Mouse (Mus musculus) forebrain, embryonic 11.5 days (tissue): ENCODE measurements at regions not wholly inside any gene's neighbourhood (a gene's known extent, or its start where the extent isn't known, plus 50 kb on each side); places are given as distances from the start of the nearest gene placed in this dataset.

ENCODE experiments used
- ATAC-seq: fragments of 200-750 bp; cut with Nextera tagmentation; replicated peaks from 2 replicates; pipeline ENCODE4 v1.8.0; 2017; ENCODE audit warnings: moderate TSS enrichment; ENCODE audit not compliant: low FRiP score
- DNase-seq: peaks from one replicate; pipeline ENCODE4 v3.0.0-alpha.2; 2017; ENCODE audit warnings: low spot score
- H3K27ac ChIP-seq: fragments of 300-500 bp; sonication (generic); 2 replicates; pipeline ENCODE4 v1.5.1; 2014; ENCODE audit warnings: low read depth, low read length
- H3K27me3 ChIP-seq: fragments of 300-500 bp; sonication (generic); 2 replicates; pipeline ENCODE4 v1.6.1; 2014; ENCODE audit warnings: mild to moderate bottlenecking, low read length, mixed read lengths; ENCODE audit not compliant: control insufficient read depth, insufficient read depth
- H3K36me3 ChIP-seq: fragments of 300-500 bp; sonication (generic); 2 replicates; pipeline ENCODE4 v1.6.1; 2014; ENCODE audit warnings: mild to moderate bottlenecking, low read length, moderate library complexity, mixed read lengths; ENCODE audit not compliant: control insufficient read depth, insufficient read depth
- H3K4me1 ChIP-seq: fragments of 300-500 bp; sonication (generic); replicated peaks from 2 replicates; pipeline ENCODE4 v1.6.1; 2014; ENCODE audit warnings: low read length, mixed read lengths; ENCODE audit not compliant: control insufficient read depth, insufficient read depth
- H3K4me2 ChIP-seq: fragments of 300-500 bp; sonication (generic); 2 replicates; pipeline ENCODE4 v1.6.1; 2014; ENCODE audit warnings: low read depth, mild to moderate bottlenecking, low read length, moderate library complexity, mixed read lengths; ENCODE audit not compliant: severe bottlenecking
- H3K4me3 ChIP-seq: fragments of 300-500 bp; sonication (generic); 2 replicates; pipeline ENCODE4 v1.5.1; 2014; ENCODE audit warnings: low read depth, low read length
- H3K9ac ChIP-seq: fragments of 300-500 bp; sonication (generic); 2 replicates; pipeline ENCODE4 v1.6.1; 2014; ENCODE audit warnings: low read length
- H3K9me3 ChIP-seq: fragments of 300-500 bp; sonication (generic); 2 replicates; pipeline ENCODE4 v1.6.1; 2016; ENCODE audit warnings: low read length, mixed read lengths; ENCODE audit not compliant: control insufficient read depth
- WGBS: fragments of 180-500 bp; shearing (Covaris S2); extraction: QIAGEN DNeasy Blood & Tissue Kit; methylation state at CpG from one replicate; pipeline ENCODE4 v1.1.7; 2014; 5-methylcytosine and 5-hydroxymethylcytosine counted together

- Histone ChIP-seq H3K27me3 (no peaks in the 10 kb centered on the region), H3K4me1 (no peaks in the 10 kb centered on the region), H3K4me3 (no peak overlapping the region), H3K27ac (no peak overlapping the region), H3K36me3 (no peaks in the 10 kb centered on the region), H3K9ac (no peak overlapping the region), H3K9me3 (no peaks in the 10 kb centered on the region), H3K4me2 (no peak overlapping the region)
- 89% methylated on average over 13 of the region's 13 CpGs for WGBS
- no peak for ATAC-seq
- no peak for DNase-seq
Measured at GRCm38 (mm10) chr4:153670216-153670615, 187.6 kb upstream of the Ajap1 start.

- no peaks in the 10 kb centered on the region for H3K36me3 ChIP-seq
- no peak overlapping the region for H3K27ac ChIP-seq
- no peak for DNase-seq
- no peak overlapping the region for H3K4me2 ChIP-seq
- no peaks in the 10 kb centered on the region for H3K9me3 ChIP-seq
- no peaks in the 10 kb centered on the region for H3K4me1 ChIP-seq
- ATAC-seq, result no peak
- H3K4me3 ChIP-seq, result no peak overlapping the region
- no peaks in the 10 kb centered on the region for H3K27me3 ChIP-seq
- H3K9ac ChIP-seq, result no peak overlapping the region
- 82% methylated on average over 2 of the region's 2 CpGs for WGBS
Measured at GRCm38 (mm10) chr4:153675431-153675830, 192.8 kb upstream of the Ajap1 start.

GRCm38 (mm10) chr4:153679151-153679550 is 196.5 kb upstream of the Ajap1 start:
- no peak overlapping the region for H3K27ac ChIP-seq
- H3K27me3 ChIP-seq, result no peaks in the 10 kb centered on the region
- peak; percentile 74 for DNase-seq
- H3K9me3 ChIP-seq, result no peaks in the 10 kb centered on the region
- H3K36me3 ChIP-seq, result no peaks in the 10 kb centered on the region
- H3K4me1 ChIP-seq, result no peaks in the 10 kb centered on the region
- no peak overlapping the region for H3K4me3 ChIP-seq
- no peak overlapping the region for H3K9ac ChIP-seq
- no peak for ATAC-seq
- H3K4me2 ChIP-seq, result no peak overlapping the region
- 33% methylated on average over 12 of the region's 12 CpGs for WGBS

DNA sequence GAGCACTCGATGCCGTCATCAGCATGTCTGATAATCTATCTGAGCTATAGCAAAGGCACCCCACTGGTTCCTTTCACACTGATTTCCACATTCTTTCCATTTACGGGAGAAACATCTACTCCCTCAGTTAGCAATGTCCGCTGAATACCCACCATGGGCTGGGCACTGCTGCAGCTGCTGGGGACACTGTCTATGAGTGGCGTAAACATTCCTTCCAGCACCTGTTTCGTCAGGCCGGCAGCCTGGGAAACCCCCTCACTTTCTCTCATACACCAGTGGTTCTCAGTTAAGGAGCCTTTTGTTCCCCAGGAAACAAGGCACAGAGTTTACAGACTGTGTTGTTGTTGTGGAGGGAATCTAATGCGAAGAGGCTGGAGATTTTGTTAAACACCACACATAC is 205.8 kb upstream of the Ajap1 start:
- Histone ChIP-seq H3K4me1 (no peaks in the 10 kb centered on the region), H3K36me3 (no peaks in the 10 kb centered on the region), H3K27me3 (no peaks in the 10 kb centered on the region), H3K4me3 (no peak overlapping the region), H3K9me3 (no peaks in the 10 kb centered on the region), H3K9ac (no peak overlapping the region), H3K4me2 (no peak overlapping the region), H3K27ac (no peak overlapping the region)
- DNase-seq (no peak), ATAC-seq (no peak)
- 57% methylated on average over 8 of the region's 8 CpGs for WGBS

GRCm38 (mm10) chr4:153693881-153694280 is 211.3 kb upstream of the Ajap1 start:
- DNase-seq, result no peak

DNA sequence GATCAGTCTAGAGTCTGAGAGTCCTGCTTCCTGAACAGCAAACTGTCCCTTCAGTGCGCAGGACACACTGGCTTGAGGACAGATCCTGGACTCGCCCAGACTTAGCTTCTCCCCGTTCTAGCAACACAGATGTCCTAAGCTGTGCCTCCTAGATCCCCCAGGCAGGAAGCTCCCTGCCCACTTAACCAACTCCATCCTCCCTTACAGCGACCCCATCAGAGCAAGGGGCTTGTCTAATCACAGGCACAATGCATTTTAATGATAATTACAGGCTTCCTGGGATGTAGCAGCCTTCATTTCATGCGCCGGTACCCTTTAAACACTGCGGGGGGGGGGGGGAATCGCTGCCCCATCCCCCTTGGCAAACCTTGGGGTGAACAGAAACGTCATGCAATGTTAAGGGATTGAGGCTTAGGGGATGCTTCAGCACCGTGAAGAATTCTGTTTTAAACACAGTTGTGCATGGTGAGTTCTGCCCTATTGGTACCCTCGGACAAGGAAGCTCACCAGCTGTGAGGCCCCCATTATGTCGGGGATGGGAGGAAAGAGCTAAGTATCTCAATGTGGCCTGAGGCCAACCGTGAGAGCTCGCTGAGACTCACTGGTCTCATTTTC is 213.9 kb upstream of the Ajap1 start:
- Histone ChIP-seq H3K27ac (no peak overlapping the region), H3K9ac (peak overlapping the region; percentile 8; the same call in 1 of the 2 replicates)

More at GRCm38 (mm10) chr4:153693881-153694280, 211.3 kb upstream of the Ajap1 start:
- Histone ChIP-seq H3K9ac (no peak overlapping the region), H3K4me1 (peaks cover 4% of the 10 kb centered on the region; the same call in 1 of the 2 replicates), H3K27ac (no peak overlapping the region), H3K4me3 (no peak overlapping the region), H3K36me3 (no peaks in the 10 kb centered on the region), H3K9me3 (no peaks in the 10 kb centered on the region), H3K4me2 (no peak overlapping the region), H3K27me3 (no peaks in the 10 kb centered on the region)
- ATAC-seq, result no peak
- 69% methylated on average over 12 of the region's 12 CpGs for WGBS

GRCm38 (mm10) chr4:153707218-153707617 is 224.6 kb upstream of the Ajap1 start:
- Histone ChIP-seq H3K9me3 (no peaks in the 10 kb centered on the region), H3K27ac (no peak overlapping the region), H3K9ac (no peak overlapping the region), H3K27me3 (no peaks in the 10 kb centered on the region), H3K36me3 (no peaks in the 10 kb centered on the region), H3K4me3 (no peak overlapping the region), H3K4me2 (no peak overlapping the region), H3K4me1 (no peaks in the 10 kb centered on the region)
- no peak for ATAC-seq
- 74% methylated on average over 8 of the region's 8 CpGs for WGBS
- DNase-seq, result no peak

More for the DNA sequence above, 213.9 kb upstream of the Ajap1 start:
- H3K9me3 ChIP-seq, result no peaks in the 10 kb centered on the region
- H3K4me1 ChIP-seq, result peaks cover 4% of the 10 kb centered on the region; the same call in 1 of the 2 replicates
- DNase-seq (no peak), ATAC-seq (peak; percentile 44; the same call in 1 of the 2 replicates)
- no peak overlapping the region for H3K4me3 ChIP-seq
- H3K4me2 ChIP-seq, result peak overlapping the region; percentile 18; the same call in 1 of the 2 replicates
- H3K36me3 ChIP-seq, result no peaks in the 10 kb centered on the region
- WGBS, result 8% methylated on average over 14 of the region's 14 CpGs
- no peaks in the 10 kb centered on the region for H3K27me3 ChIP-seq

DNA sequence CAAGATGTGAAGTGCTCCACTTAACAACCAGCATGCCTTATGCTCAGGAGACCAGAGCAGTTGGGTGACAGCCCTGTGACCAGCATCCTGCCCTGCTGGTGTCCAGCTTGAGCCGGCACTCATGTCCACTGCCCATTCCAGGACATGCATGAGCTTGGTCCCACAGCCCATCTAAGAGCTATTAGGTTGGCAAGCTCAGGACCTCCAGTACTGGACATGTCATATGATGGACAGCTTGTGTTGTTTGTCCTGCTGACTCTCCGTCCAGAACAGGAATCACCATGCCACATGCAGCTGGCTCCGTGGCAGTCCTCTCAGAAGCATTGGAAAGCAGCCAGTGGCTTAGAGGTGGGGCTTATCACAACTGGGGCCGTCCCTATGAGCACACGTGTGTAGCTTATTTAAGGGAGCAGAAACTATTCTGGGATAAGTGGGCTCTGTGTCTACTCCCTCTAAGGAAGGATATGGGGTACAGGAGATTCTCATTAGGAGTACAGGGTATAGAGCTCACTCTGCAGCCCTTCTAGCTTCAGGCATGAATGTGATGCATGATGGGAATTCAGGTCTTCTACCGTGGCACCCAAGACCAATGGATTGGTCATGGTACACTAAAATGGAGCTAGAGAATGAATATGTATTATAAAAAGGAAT is 232.5 kb upstream of the Ajap1 start:
- DNase-seq (no peak), ATAC-seq (no peak)
- Histone ChIP-seq H3K4me2 (no peak overlapping the region), H3K36me3 (no peaks in the 10 kb centered on the region), H3K4me3 (no peak overlapping the region), H3K9me3 (no peaks in the 10 kb centered on the region), H3K27me3 (no peaks in the 10 kb centered on the region), H3K9ac (no peak overlapping the region), H3K4me1 (no peaks in the 10 kb centered on the region), H3K27ac (no peak overlapping the region)
- WGBS, result 77% methylated on average over 6 of the region's 6 CpGs

DNA sequence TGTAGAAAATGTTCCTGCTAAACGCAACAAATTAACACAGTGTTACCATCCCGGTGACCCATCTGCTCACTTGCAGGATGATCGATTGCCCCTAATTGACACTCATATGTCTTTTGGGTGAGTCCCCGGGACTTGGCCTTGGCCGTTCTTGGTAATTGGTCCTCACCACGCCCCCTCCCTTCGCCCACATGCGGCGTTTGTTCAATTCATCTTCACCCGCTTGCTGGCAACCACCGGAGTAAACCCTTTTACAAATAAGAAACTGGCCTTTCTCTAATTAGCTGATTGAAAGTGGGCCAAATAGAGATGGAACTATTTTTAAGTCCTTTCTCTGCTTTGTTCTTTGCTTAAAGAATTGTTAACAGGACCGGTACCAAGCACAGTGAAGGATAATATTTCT is 234.7 kb upstream of the Ajap1 start:
- Histone ChIP-seq H3K27me3 (no peaks in the 10 kb centered on the region), H3K4me1 (no peaks in the 10 kb centered on the region), H3K4me3 (no peak overlapping the region), H3K4me2 (no peak overlapping the region), H3K9ac (no peak overlapping the region), H3K9me3 (no peaks in the 10 kb centered on the region), H3K36me3 (no peaks in the 10 kb centered on the region), H3K27ac (no peak overlapping the region)
- 79% methylated on average over 12 of the region's 12 CpGs for WGBS
- ATAC-seq (no peak), DNase-seq (no peak)
